Mouse (Mus musculus) thymus, adult 2 months (tissue): ENCODE data around the gene Nuak2. TPM values are rescaled to one million over a fixed set of nuclear protein-coding genes. Genes with fewer than 3 reads are reported as not detected.

Experiments
- DNase-seq: peaks from one replicate; pipeline ENCODE4 v3.0.0; 2021
- H3K27ac ChIP-seq: fragments of 200-500 bp; 2 replicates; pipeline ENCODE4 v1.5.1; 2012; ENCODE audit warnings: low read length, control low read depth; ENCODE audit not compliant: control insufficient read depth, insufficient read depth
- H3K27me3 ChIP-seq: fragments of 200-500 bp; 2 replicates; pipeline ENCODE4 v1.6.1; 2012; ENCODE audit warnings: mild to moderate bottlenecking, low read length, moderate library complexity, mixed read lengths; ENCODE audit not compliant: control insufficient read depth, insufficient read depth
- H3K36me3 ChIP-seq: fragments of 200-500 bp; 2 replicates; pipeline ENCODE4 v1.6.1; 2012; ENCODE audit warnings: mild to moderate bottlenecking, low read length, moderate library complexity; ENCODE audit not compliant: control insufficient read depth, insufficient read depth
- H3K4me1 ChIP-seq: fragments of 200-500 bp; replicated peaks from 2 replicates; pipeline ENCODE4 v1.6.1; 2012; ENCODE audit warnings: low read length; ENCODE audit not compliant: control insufficient read depth, insufficient read depth
- H3K4me3 ChIP-seq: fragments of 200-500 bp; 2 replicates; pipeline ENCODE4 v1.5.1; 2012; ENCODE audit warnings: mild to moderate bottlenecking, low read length, control low read depth, moderate library complexity; ENCODE audit not compliant: control insufficient read depth, insufficient read depth
- CTCF ChIP-seq: fragments of 200-500 bp; IDR thresholded peaks from 2 replicates; pipeline ENCODE4 v1.5.1; 2012; ENCODE audit warnings: mild to moderate bottlenecking, control low read depth, low read length, moderate library complexity, borderline replicate concordance; ENCODE audit not compliant: control insufficient read depth, poor library complexity, insufficient read depth; ENCODE audit errors: extremely low read depth
- POLR2A ChIP-seq: fragments of 200-500 bp; IDR thresholded peaks from 2 replicates; pipeline ENCODE4 v1.6.1; 2012; ENCODE audit warnings: mild to moderate bottlenecking, low read length, control low read depth, moderate library complexity; ENCODE audit not compliant: control insufficient read depth, poor library complexity, insufficient read depth; ENCODE audit errors: extremely low read depth
- WGBS: fragments of 180-500 bp; shearing (Covaris S2); methylation state at CpG from one replicate; pipeline ENCODE4 v1.1.7; 2018; 5-methylcytosine and 5-hydroxymethylcytosine counted together
- polyA plus RNA-seq: library from polyadenylated mRNA; depleted of rRNA; stranded (reverse); fragments of >200 nt; gene quantifications from 2 replicates; pipeline ENCODE4 v1.2.3, GENCODE M21; 2012; rRNA removed

The Nuak2 gene
- polyA plus RNA-seq, 1 experiment, result 5.6 TPM

DNA sequence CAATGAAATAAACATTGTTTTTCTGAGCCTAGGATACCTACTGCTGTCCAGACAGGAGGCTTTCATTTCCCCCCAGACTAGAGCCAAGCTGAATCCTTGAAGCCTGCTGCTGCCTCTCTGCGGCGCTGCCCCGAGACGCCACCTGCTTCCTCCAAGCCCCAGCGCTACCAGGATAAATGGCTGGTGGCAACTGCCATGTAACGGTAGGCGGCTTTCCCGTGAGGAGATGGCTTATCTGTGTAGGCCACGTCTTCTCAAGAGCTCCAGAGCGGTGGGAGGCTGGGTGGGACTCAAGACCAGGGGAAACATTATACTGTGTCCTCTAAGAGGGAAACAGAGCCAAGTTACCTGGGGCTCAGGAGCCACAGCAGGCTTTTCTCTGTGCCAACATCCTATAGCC, 66.0 kb downstream of the Nuak2 start:
- WGBS, result 7% methylated on average over 10 of the region's 10 CpGs
- DNase-seq, result no peak
- no peak overlapping the region for H3K27ac ChIP-seq

More for the DNA sequence above, 66.0 kb downstream of the Nuak2 start:
- TF ChIP-seq POLR2A (no peak), CTCF (no peak)
- Histone ChIP-seq H3K4me3 (no peak overlapping the region), H3K36me3 (no peaks in the 10 kb centered on the region), H3K4me1 (peaks cover 10% of the 10 kb centered on the region; the same call in 1 of the 2 replicates), H3K27me3 (no peaks in the 10 kb centered on the region)

Other genes with a start within 250 kb of the Nuak2 start
- gene Mfsd4a, start 248.1 kb upstream of the Nuak2 start, polyA plus RNA-seq, result 5.6 and 5.8 TPM in 2 replicates
- gene Cdk18, start 176.4 kb upstream of the Nuak2 start, polyA plus RNA-seq, result 7.6 and 8.6 TPM in 2 replicates
- not detected in 2 replicates for gene Lemd1, start 124.7 kb upstream of the Nuak2 start, polyA plus RNA-seq
- 0.03 TPM in 1 of 2 replicates, not detected in the other for gene AC124108.1, start 124.7 kb upstream of the Nuak2 start, polyA plus RNA-seq
- gene Gm10188, start 86.4 kb upstream of the Nuak2 start, polyA plus RNA-seq, result not detected in 2 replicates
- 5.5 and 6.6 TPM in 2 replicates for gene Klhdc8a, start 17.5 kb upstream of the Nuak2 start, polyA plus RNA-seq
- gene Tmcc2, start 75.2 kb downstream of the Nuak2 start, polyA plus RNA-seq, result 4.1 and 5.3 TPM in 2 replicates
- gene Dstyk, start 101.4 kb downstream of the Nuak2 start, polyA plus RNA-seq, result 6.3 and 6.8 TPM in 2 replicates
- gene Rbbp5, start 161.2 kb downstream of the Nuak2 start, polyA plus RNA-seq, result 33.1 TPM in 2 replicates
- gene Tmem81, start 190.1 kb downstream of the Nuak2 start, polyA plus RNA-seq, result 4.9 and 5.5 TPM in 2 replicates
- gene Cntn2, start 227.1 kb downstream of the Nuak2 start, polyA plus RNA-seq, result 0.80 and 0.91 TPM in 2 replicates